In genomic region chr19:37697651-37698272, GRCm38 (mm10) we compare ENCODE assay signal across 8 mouse cellular contexts. TPM values are rescaled to one million over a fixed set of nuclear protein-coding genes. Genes with fewer than 3 reads are reported as not detected.
DNase-seq lines count a peak whose midpoint lies in the region; ATAC-seq and TF ChIP-seq lines count a peak whose summit lies in the region.

TSS of gene Cyp26a1 (plus strand) at chr19:37697798.

- TF ChIP-seq CTCF in heart, adult 2 months (IDR thresholded peaks at IDR 0.05), result no peak

- no peak within 1 kb of the TSS for H3K27ac ChIP-seq in heart, adult 2 months
- peak within 1 kb of the TSS; percentile 67 for H3K27ac ChIP-seq in embryonic facial prominence, embryonic 10.5 days (replicated peaks)
- no peak within 1 kb of the TSS for H3K27ac ChIP-seq in kidney, embryonic 14.5 days (ENCODE audit: low read depth, low read length)

- peaks cover 2% of the 10 kb centered on the region for H3K4me1 ChIP-seq in heart, adult 2 months (ENCODE audit: control insufficient read depth, insufficient read depth, low read length)
- peaks cover 61% of the 10 kb centered on the region for H3K4me1 ChIP-seq in embryonic facial prominence, embryonic 10.5 days
- H3K4me1 ChIP-seq in kidney, embryonic 14.5 days (ENCODE audit: control insufficient read depth, insufficient read depth, low read length), result peaks cover 28% of the 10 kb centered on the region

- H3K79me2 ChIP-seq in heart, adult 2 months (replicated peaks; ENCODE audit: control insufficient read depth, insufficient read depth, low read length), result no peaks in the 10 kb centered on the region

- peak within 1 kb of the TSS; percentile 56 for H3K4me2 ChIP-seq in kidney, embryonic 14.5 days (replicated peaks; ENCODE audit: low read depth, low read length)

- peak; percentile 51; the same call in 1 of the 2 replicates for ATAC-seq in kidney, embryonic 14.5 days (ENCODE audit: low FRiP score, low TSS enrichment)

- intact Hi-C loops in heart, adult 2 months (cut with DNase I), result no loop called here

- peak within 1 kb of the TSS; percentile 24; the same call in 1 of the 2 replicates for H3K4me3 ChIP-seq in heart, adult 2 months
- H3K4me3 ChIP-seq in embryonic facial prominence, embryonic 10.5 days, result peak within 1 kb of the TSS; percentile 57
- peak within 1 kb of the TSS; percentile 39 for H3K4me3 ChIP-seq in kidney, embryonic 14.5 days (ENCODE audit: low read length)

- no peak for DNase-seq in heart, adult 2 months
- DNase-seq in heart, adult 8-10 months (ENCODE audit: low spot score), result no peak
- DNase-seq in embryonic facial prominence, embryonic 10.5 days (ENCODE audit: low spot score), result peak; percentile 72
- DNase-seq in neural tube, embryonic 10.5 days (ENCODE audit: extremely low spot score, low spot score), result peak; percentile 61
- DNase-seq in spleen, adult 12 weeks (ENCODE audit: low spot score), result no peak
- DNase-seq in left cerebral cortex, adult 18-20 months (ENCODE audit: low spot score in 2 of 2), result no peak
- DNase-seq in layer of hippocampus, adult 18-20 months (ENCODE audit: low spot score in 2 of 2), result no peak

- no peak for TF ChIP-seq POLR2A in heart, adult 2 months (IDR thresholded peaks at IDR 0.05; ENCODE audit: insufficient read depth, low read depth, low read length)

- no peak within 1 kb of the TSS for H3K9ac ChIP-seq in heart, adult 2 months (ENCODE audit: low read depth, low read length)
- H3K9ac ChIP-seq in kidney, embryonic 14.5 days (ENCODE audit: low read depth, low read length), result no peak within 1 kb of the TSS

- H3K27me3 ChIP-seq in heart, adult 2 months (ENCODE audit: control insufficient read depth, insufficient read depth, low read length), result peaks cover 26% of the 10 kb centered on the region
- peaks cover 100% of the 10 kb centered on the region for H3K27me3 ChIP-seq in embryonic facial prominence, embryonic 10.5 days (replicated peaks; ENCODE audit: low read depth, poor library complexity, severe bottlenecking)
- H3K27me3 ChIP-seq in kidney, embryonic 14.5 days (ENCODE audit: control insufficient read depth, insufficient read depth, low read length), result peaks cover 100% of the 10 kb centered on the region

- H3K36me3 ChIP-seq in heart, adult 2 months (ENCODE audit: control insufficient read depth, insufficient read depth, low read length), result no peaks in the 10 kb centered on the region
- no peaks in the 10 kb centered on the region for H3K36me3 ChIP-seq in embryonic facial prominence, embryonic 10.5 days (replicated peaks)
- no peaks in the 10 kb centered on the region for H3K36me3 ChIP-seq in kidney, embryonic 14.5 days (ENCODE audit: control insufficient read depth, insufficient read depth, low read length)

- WGBS in heart, adult 2 months, result 1% methylated on average over 51 of the region's 51 CpGs
- under 1% methylated on average over 51 of the region's 51 CpGs for WGBS in embryonic facial prominence, embryonic 10.5 days
- WGBS in kidney, embryonic 14.5 days, result 1% methylated on average over 51 of the region's 51 CpGs

- TF ChIP-seq EP300 in heart, adult 2 months (IDR thresholded peaks at IDR 0.05; ENCODE audit: insufficient read depth, low read depth, low read length), result no peak

- H3K9me3 ChIP-seq in embryonic facial prominence, embryonic 10.5 days, result no peaks in the 10 kb centered on the region
- H3K9me3 ChIP-seq in kidney, embryonic 14.5 days (ENCODE audit: control insufficient read depth, low read length), result no peaks in the 10 kb centered on the region

RNA-seq across cellular contexts. Expression of gene Cyp26a1, which starts in this region (rescaled TPM):
- total RNA-seq in heart, adult 2 months (2021), result under 1 TPM in 1 of 2 experiments, not detected in 1; 0.27 TPM
- 0.33 and 0.67 TPM in 2 replicates for polyA plus RNA-seq in heart, adult 2 months (2012; rRNA removed)
- total RNA-seq in heart, adult 8-10 months (2022), result under 1 TPM in 2 of 4 experiments, not detected in 2; 0.14 to 0.25 TPM
- polyA plus RNA-seq in embryonic facial prominence, embryonic 10.5 days (2016; fragmentation: Nextera tagmentation; extraction: Ambion mirVana), result 28.2 and 29.0 TPM in 2 replicates
- 2.3 and 3.5 TPM in 2 replicates for polyA plus RNA-seq in kidney, embryonic 14.5 days (2014; fragmentation: Nextera tagmentation; extraction: Ambion mirVana)
- not detected for total RNA-seq in left cerebral cortex, adult 18-20 months (2021)
- total RNA-seq in layer of hippocampus, adult 18-20 months (2021), result under 1 TPM; 0.61 to 0.99 TPM

Comparison
In these comparisons a context has a peak if more than half of its experiments do, and no peak if none do; other contexts are left out.
1. DNase-seq: peak in embryonic facial prominence, embryonic 10.5 days (single experiment) and neural tube, embryonic 10.5 days (single experiment); none in heart, adult 2 months (0 of 2), heart, adult 8-10 months (single experiment), spleen, adult 12 weeks (single experiment), left cerebral cortex, adult 18-20 months (0 of 2) and layer of hippocampus, adult 18-20 months (0 of 2).
2. Peak in every context shown above with its lines, with median percentiles within 50 percentile points of each other: H3K4me3 ChIP-seq.